Mouse (Mus musculus) brain, embryonic 14.5 days (tissue): ENCODE measurements around the gene Prox1.

Experiments used
- CTCF ChIP-seq: fragments of 200-500 bp; IDR thresholded peaks from 2 replicates; pipeline ENCODE4 v1.5.1; 2012; ENCODE audit warnings: inconsistent platforms, mild to moderate bottlenecking, moderate library complexity, borderline replicate concordance; ENCODE audit not compliant: insufficient read depth, insufficient read length; ENCODE audit errors: extremely low read depth
- POLR2A ChIP-seq: fragments of 200-500 bp; IDR thresholded peaks from 2 replicates; pipeline ENCODE4 v1.6.1; 2012; ENCODE audit warnings: mild to moderate bottlenecking, inconsistent platforms, borderline replicate concordance; ENCODE audit not compliant: poor library complexity, insufficient read depth, insufficient read length, severe bottlenecking; ENCODE audit errors: extremely low read depth

DNA sequence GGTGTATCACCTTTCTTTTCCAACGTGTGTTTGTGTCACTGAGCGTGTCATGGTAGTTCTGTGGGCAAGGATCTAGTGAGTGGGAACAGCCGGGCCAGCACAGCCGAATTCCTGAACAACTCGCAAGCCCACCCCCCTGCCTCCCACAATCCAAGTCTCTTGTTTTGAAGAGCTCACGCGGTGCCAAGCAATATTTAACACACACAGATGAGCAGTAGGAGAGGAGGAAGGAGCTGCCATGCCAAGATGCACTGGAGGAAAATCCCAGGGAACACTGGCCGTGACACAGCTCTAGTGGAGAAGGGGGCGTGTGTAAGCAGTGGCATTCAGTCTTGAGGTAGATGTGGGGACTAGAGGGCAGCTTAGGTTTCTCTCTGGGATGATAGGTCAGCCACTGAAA lies 77.2 kb downstream of the Prox1 start:
- TF ChIP-seq POLR2A (no peak), CTCF (no peak)
